Mouse (Mus musculus) midbrain, embryonic 13.5 days (tissue): ENCODE results near the gene Trub1. TPM values are rescaled to one million over a fixed set of nuclear protein-coding genes. Genes with fewer than 3 reads are reported as not detected.
A peak's percentile ranks its signal among the peaks of the same experiment; 100 is the strongest.

Source experiments
- ATAC-seq: fragments of 200-750 bp; cut with Nextera tagmentation; 2 replicates; pipeline ENCODE4 v1.8.0; 2017; ENCODE audit warnings: mild to moderate bottlenecking, moderate TSS enrichment, moderate library complexity
- H3K27ac ChIP-seq: fragments of 300-500 bp; sonication (generic); 2 replicates; pipeline ENCODE4 v1.5.1; 2015; ENCODE audit warnings: inconsistent platforms, mild to moderate bottlenecking, moderate library complexity
- H3K27me3 ChIP-seq: fragments of 300-500 bp; sonication (generic); 2 replicates; pipeline ENCODE4 v1.6.1; 2015; ENCODE audit warnings: mild to moderate bottlenecking, inconsistent platforms
- H3K36me3 ChIP-seq: fragments of 300-500 bp; sonication (generic); 2 replicates; pipeline ENCODE4 v1.6.1; 2015; ENCODE audit warnings: mild to moderate bottlenecking, inconsistent platforms
- H3K4me1 ChIP-seq: fragments of 300-500 bp; sonication (generic); replicated peaks from 2 replicates; pipeline ENCODE4 v1.6.1; 2015; ENCODE audit warnings: inconsistent platforms
- H3K4me2 ChIP-seq: fragments of 300-500 bp; sonication (generic); replicated peaks from 2 replicates; pipeline ENCODE4 v1.6.1; 2015; ENCODE audit warnings: moderate library complexity, mild to moderate bottlenecking, inconsistent platforms
- H3K4me3 ChIP-seq: fragments of 300-500 bp; sonication (generic); replicated peaks from 2 replicates; pipeline ENCODE4 v1.5.1; 2015; ENCODE audit warnings: mild to moderate bottlenecking, inconsistent platforms
- H3K9ac ChIP-seq: fragments of 300-500 bp; sonication (generic); replicated peaks from 2 replicates; pipeline ENCODE4 v1.6.1; 2015; ENCODE audit warnings: mild to moderate bottlenecking, inconsistent platforms
- H3K9me3 ChIP-seq: fragments of 300-500 bp; sonication (generic); 2 replicates; pipeline ENCODE4 v1.6.1; 2016; ENCODE audit warnings: mild to moderate bottlenecking, inconsistent platforms
- WGBS: fragments of 180-500 bp; shearing (Covaris S2); methylation state at CpG from one replicate; pipeline ENCODE4 v1.1.7; 2015; 5-methylcytosine and 5-hydroxymethylcytosine counted together
- polyA plus RNA-seq: library from polyadenylated mRNA; unstranded; fragments of >200 nt; fragmentation: Nextera tagmentation; extraction: Ambion mirVana; gene quantifications from 2 replicates; pipeline ENCODE4 v1.2.1, GENCODE M21; 2015

Trub1 gene
- polyA plus RNA-seq, 1 experiment from 2014 or later = 15.1 TPM

- no peak for ATAC-seq
Observed at GRCm38 (mm10) chr19:57445049-57445448, 7.7 kb upstream of the Trub1 start.

GRCm38 (mm10) chr19:57450849-57451248, 1.9 kb upstream of the Trub1 start:
- 69% methylated on average over 1 of the region's 1 CpGs for WGBS
- ATAC-seq = no peak
- Histone ChIP-seq H3K9ac (no peak overlapping the region), H3K36me3 (no peaks in the 10 kb centered on the region), H3K9me3 (no peaks in the 10 kb centered on the region), H3K27ac (no peak overlapping the region), H3K4me1 (peaks cover 15% of the 10 kb centered on the region), H3K4me2 (no peak overlapping the region), H3K4me3 (no peak overlapping the region), H3K27me3 (no peaks in the 10 kb centered on the region)

More at GRCm38 (mm10) chr19:57445049-57445448, 7.7 kb upstream of the Trub1 start:
- Histone ChIP-seq H3K4me3 (no peak overlapping the region), H3K36me3 (no peaks in the 10 kb centered on the region), H3K27me3 (no peaks in the 10 kb centered on the region), H3K4me1 (peaks cover 8% of the 10 kb centered on the region), H3K9me3 (no peaks in the 10 kb centered on the region), H3K9ac (no peak overlapping the region), H3K27ac (no peak overlapping the region), H3K4me2 (no peak overlapping the region)
- WGBS = 31% methylated on average over 5 of the region's 5 CpGs

DNA sequence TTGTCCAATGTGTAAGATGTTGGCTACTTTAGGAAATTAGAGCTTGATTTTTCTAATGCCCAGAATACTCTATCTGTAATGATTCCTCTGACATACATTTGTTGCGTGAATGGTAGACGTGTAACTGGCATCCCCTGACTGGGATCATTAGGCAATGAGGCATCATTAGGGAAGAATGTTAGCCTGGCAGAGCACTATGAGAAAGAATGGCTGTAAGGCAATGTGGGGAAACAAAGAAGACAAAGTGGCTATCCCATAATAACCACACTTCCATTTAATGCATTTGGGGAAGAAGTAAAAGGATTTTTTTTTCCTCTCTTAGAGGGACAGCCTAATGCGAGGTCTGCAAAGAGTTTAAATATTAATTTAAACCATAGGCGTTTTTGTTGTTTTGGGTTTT, 950 bp upstream of the Trub1 start:
- Histone ChIP-seq H3K4me1 (peaks cover 15% of the 10 kb centered on the region), H3K9me3 (no peaks in the 10 kb centered on the region), H3K36me3 (no peaks in the 10 kb centered on the region), H3K9ac (no peak overlapping the region), H3K4me3 (no peak overlapping the region), H3K27me3 (no peaks in the 10 kb centered on the region), H3K27ac (no peak overlapping the region), H3K4me2 (no peak overlapping the region)
- no peak for ATAC-seq
- 74% methylated on average over 4 of the region's 4 CpGs for WGBS

DNA sequence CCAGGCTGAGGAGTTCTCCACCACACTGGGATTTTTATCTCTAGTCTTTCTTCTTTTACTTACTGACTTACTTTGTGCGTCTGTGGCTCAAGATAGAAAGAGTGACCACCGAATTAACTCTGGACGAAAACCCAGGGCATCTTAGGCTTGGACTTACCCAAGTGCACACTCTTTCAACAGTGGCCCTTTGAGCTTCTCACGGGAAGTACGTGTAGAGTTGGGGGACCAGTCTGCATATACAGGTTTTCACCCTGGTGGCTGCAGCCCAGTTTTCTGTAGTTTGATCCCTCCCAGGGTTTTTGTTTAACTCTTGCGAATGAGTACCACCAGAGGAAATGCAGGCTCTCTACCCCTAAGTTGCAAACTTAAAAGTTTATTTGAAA, 497 bp downstream of the Trub1 start:
- Histone ChIP-seq H3K36me3 (no peaks in the 10 kb centered on the region), H3K4me3 (peak overlapping the region; percentile 63), H3K27me3 (no peaks in the 10 kb centered on the region), H3K4me2 (peak overlapping the region; percentile 65), H3K9me3 (no peaks in the 10 kb centered on the region), H3K9ac (peak overlapping the region; percentile 72), H3K27ac (0 out of 2 replicates have a peak overlapping the region, but pooled peaks have one; percentile 61), H3K4me1 (peaks cover 15% of the 10 kb centered on the region)
- WGBS = 8% methylated on average over 6 of the region's 6 CpGs
- ATAC-seq = no peak; the same call in 1 of the 2 replicates

DNA sequence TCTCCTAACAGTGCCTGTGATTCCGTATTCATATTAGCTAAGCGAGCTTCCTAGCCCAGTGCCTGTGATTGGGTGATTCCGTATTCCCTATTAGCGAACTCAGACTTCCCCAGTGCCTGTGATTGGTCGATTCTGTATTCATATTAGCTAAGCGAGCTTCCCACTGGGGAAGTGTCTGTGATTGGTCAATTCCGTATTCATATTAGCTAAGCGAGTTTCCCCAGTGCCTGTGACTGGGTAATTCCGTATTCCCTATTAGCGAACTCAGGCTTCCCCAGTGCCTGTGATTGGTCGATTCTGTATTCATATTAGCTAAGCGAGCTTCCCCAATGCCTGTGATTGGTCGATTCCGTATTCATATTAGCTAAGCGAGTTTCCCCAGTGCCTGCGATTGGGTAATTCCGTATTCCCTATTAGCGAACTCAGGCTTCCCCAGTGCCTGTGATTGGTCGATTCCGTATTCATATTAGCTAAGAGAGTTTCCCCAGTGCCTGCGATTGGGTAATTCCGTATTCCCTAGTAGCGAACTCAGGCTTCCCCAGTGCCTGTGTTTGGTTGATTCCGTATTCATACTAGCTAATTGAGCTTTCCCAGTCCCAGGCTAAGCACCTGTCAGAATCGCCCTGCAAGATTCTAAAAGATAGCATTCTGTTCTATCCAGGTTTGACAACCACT, 2.7 kb downstream of the Trub1 start:
- no peak overlapping the region for H3K27ac ChIP-seq
- 94% methylated on average over 25 of the region's 25 CpGs for WGBS
- H3K4me2 ChIP-seq = no peak overlapping the region
- no peak for ATAC-seq
- no peak overlapping the region for H3K4me3 ChIP-seq
- no peak overlapping the region for H3K9ac ChIP-seq
- H3K36me3 ChIP-seq = peaks cover 4% of the 10 kb centered on the region; the same call in 1 of the 2 replicates
- H3K27me3 ChIP-seq = no peaks in the 10 kb centered on the region
- H3K4me1 ChIP-seq = peaks cover 15% of the 10 kb centered on the region
- H3K9me3 ChIP-seq = no peaks in the 10 kb centered on the region

DNA sequence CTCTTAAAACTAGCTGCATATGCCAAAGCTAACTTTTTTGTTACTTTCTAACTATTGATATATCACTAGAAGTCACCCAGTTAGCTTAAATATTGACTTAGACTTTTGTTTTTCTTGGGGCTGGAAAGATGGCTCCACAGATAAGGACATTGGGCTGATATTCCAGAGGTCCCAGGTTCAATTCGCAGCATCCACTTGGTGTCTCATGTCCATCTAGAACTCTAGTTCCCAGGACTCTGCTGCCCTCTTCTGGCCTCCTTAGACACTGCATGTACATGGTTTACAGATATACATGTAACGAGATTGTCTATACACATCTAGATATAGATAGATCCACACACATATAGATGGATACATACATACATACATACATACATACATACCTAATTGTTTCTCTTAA, 4.4 kb downstream of the Trub1 start:
- no peaks in the 10 kb centered on the region for H3K27me3 ChIP-seq
- ATAC-seq = no peak
- 84% methylated on average over 2 of the region's 2 CpGs for WGBS
- H3K4me2 ChIP-seq = no peak overlapping the region
- no peaks in the 10 kb centered on the region for H3K9me3 ChIP-seq
- H3K27ac ChIP-seq = no peak overlapping the region
- peaks cover 14% of the 10 kb centered on the region for H3K4me1 ChIP-seq
- H3K4me3 ChIP-seq = no peak overlapping the region
- H3K9ac ChIP-seq = no peak overlapping the region
- peaks cover 8% of the 10 kb centered on the region for H3K36me3 ChIP-seq

GRCm38 (mm10) chr19:57463741-57464140, 11.0 kb downstream of the Trub1 start:
- Histone ChIP-seq H3K27ac (no peak overlapping the region), H3K4me1 (no peaks in the 10 kb centered on the region), H3K9me3 (no peaks in the 10 kb centered on the region), H3K36me3 (peaks cover 12% of the 10 kb centered on the region), H3K4me2 (no peak overlapping the region), H3K27me3 (no peaks in the 10 kb centered on the region), H3K4me3 (no peak overlapping the region), H3K9ac (no peak overlapping the region)
- 71% methylated on average over 8 of the region's 8 CpGs for WGBS
- ATAC-seq = no peak

GRCm38 (mm10) chr19:57465742-57466141, 13.0 kb downstream of the Trub1 start:
- Histone ChIP-seq H3K36me3 (peaks cover 19% of the 10 kb centered on the region), H3K27me3 (no peaks in the 10 kb centered on the region), H3K9me3 (no peaks in the 10 kb centered on the region), H3K4me2 (no peak overlapping the region), H3K27ac (no peak overlapping the region), H3K4me3 (no peak overlapping the region), H3K9ac (no peak overlapping the region), H3K4me1 (peaks cover 3% of the 10 kb centered on the region; the same call in 1 of the 2 replicates)
- WGBS = 94% methylated on average over 7 of the region's 7 CpGs
- ATAC-seq = no peak

DNA sequence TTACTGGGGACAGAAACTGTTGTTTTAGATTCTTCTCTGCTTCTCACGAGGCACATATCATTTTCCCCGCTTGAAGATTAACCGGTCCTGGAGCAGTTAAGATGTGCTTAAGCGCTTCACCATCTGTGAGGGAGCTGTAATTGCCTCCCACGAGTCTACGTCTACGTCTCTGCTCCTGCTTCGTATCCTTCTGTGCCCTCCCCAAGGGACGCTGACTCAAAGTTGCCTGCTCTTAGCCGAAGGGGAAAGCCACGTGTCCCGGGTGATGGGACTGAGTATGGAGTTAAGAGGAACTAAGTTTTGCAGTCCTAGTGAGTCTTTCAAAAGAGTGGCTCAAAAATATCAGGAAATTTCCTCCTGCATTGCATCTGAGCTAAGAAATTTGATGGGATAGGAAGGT, 18.3 kb downstream of the Trub1 start:
- H3K9ac ChIP-seq = no peak overlapping the region
- no peaks in the 10 kb centered on the region for H3K27me3 ChIP-seq
- no peaks in the 10 kb centered on the region for H3K9me3 ChIP-seq
- 73% methylated on average over 12 of the region's 12 CpGs for WGBS
- H3K4me1 ChIP-seq = peaks cover 25% of the 10 kb centered on the region
- H3K27ac ChIP-seq = no peak overlapping the region
- no peak overlapping the region for H3K4me3 ChIP-seq
- H3K36me3 ChIP-seq = peaks cover 10% of the 10 kb centered on the region
- H3K4me2 ChIP-seq = no peak overlapping the region
- no peak for ATAC-seq

DNA sequence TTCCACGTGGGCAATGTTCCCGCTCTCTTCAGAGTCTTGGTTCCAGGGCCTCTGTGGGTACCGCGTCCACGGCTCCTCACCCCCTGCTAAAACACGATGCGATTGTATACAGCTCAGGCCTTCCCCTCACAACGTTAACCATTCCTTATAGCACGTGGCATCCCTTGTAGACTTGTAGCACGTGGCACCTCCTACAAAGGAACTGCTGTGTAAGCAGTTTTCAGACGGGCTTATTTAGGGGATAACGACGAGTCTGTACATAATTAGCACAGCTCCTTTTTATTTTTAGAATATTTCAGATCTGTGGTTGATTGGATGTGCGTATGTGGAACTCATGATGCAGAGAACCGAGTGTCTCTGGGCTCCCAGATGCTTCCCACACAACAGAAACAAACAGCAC, 19.5 kb downstream of the Trub1 start:
- no peak for ATAC-seq
- no peak overlapping the region for H3K4me2 ChIP-seq
- H3K27ac ChIP-seq = no peak overlapping the region
- peaks cover 34% of the 10 kb centered on the region for H3K4me1 ChIP-seq
- no peaks in the 10 kb centered on the region for H3K9me3 ChIP-seq
- peaks cover 10% of the 10 kb centered on the region for H3K36me3 ChIP-seq
- 84% methylated on average over 15 of the region's 15 CpGs for whole genome bisulfite sequencing
- no peaks in the 10 kb centered on the region for H3K27me3 ChIP-seq
- H3K9ac ChIP-seq = no peak overlapping the region
- no peak overlapping the region for H3K4me3 ChIP-seq

- ATAC-seq = peak; percentile 59
- Histone ChIP-seq H3K9ac (no peak overlapping the region), H3K4me1 (peaks cover 40% of the 10 kb centered on the region), H3K4me2 (no peak overlapping the region), H3K36me3 (peaks cover 10% of the 10 kb centered on the region), H3K27me3 (no peaks in the 10 kb centered on the region), H3K27ac (peak overlapping the region; percentile 36), H3K9me3 (no peaks in the 10 kb centered on the region), H3K4me3 (no peak overlapping the region)
- 46% methylated on average over 16 of the region's 16 CpGs for WGBS
Observed at GRCm38 (mm10) chr19:57473301-57473700, 20.6 kb downstream of the Trub1 start.

DNA sequence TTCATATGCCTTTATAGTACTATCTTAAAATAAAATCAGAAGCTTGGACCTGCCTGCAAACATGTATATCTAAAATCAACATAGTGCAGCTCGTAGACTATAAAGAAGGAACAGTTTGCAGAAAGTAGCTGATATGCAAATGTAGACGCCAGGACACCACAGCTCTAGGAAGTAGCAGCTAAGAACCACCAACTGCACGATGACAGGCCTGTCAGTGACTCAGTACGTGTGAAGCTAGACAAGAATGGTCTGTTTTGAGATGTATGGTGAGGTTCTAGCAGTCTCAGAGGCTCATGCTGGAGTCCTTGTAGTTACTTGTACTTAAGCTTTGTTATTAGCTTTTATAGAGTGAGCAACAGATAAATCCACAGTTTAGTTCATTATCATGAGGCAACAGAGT, 22.6 kb downstream of the Trub1 start:
- Histone ChIP-seq H3K9ac (no peak overlapping the region), H3K27ac (no peak overlapping the region; the same call in 1 of the 2 replicates), H3K27me3 (no peaks in the 10 kb centered on the region), H3K36me3 (no peaks in the 10 kb centered on the region), H3K4me2 (no peak overlapping the region), H3K4me3 (no peak overlapping the region), H3K9me3 (no peaks in the 10 kb centered on the region), H3K4me1 (peaks cover 55% of the 10 kb centered on the region)
- ATAC-seq = no peak
- whole genome bisulfite sequencing = 85% methylated on average over 4 of the region's 4 CpGs

DNA sequence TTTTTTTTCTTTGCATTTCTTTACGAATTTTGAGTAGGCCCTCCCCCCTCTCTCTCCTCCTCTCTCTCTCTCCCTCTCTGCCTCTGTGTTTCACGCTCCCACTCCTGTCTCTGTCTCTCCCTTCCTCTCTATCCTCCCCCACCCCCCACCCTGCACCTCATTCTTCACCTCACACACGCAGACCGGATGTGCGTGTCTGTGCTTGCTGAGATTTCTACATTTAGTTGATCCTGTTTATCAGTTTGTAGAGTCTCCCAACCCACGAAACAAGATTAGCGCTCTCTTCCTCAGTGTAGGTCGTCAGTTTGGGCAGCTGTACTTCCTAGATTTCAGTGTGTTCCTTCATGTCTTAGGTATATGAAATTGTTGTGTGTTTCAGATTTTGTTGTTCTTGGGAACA, 24.6 kb downstream of the Trub1 start:
- Histone ChIP-seq H3K27me3 (no peaks in the 10 kb centered on the region), H3K4me1 (peaks cover 53% of the 10 kb centered on the region), H3K9ac (no peak overlapping the region), H3K4me3 (no peak overlapping the region), H3K4me2 (no peak overlapping the region), H3K36me3 (no peaks in the 10 kb centered on the region), H3K27ac (peak overlapping the region; percentile 39; the same call in 1 of the 2 replicates), H3K9me3 (no peaks in the 10 kb centered on the region)
- 54% methylated on average over 8 of the region's 8 CpGs for WGBS
- no peak for ATAC-seq
